Mouse (Mus musculus) kidney, embryonic 15.5 days (tissue): ENCODE measurements around the gene Rps10. TPM values are rescaled to one million over a fixed set of nuclear protein-coding genes. Genes with fewer than 3 reads are reported as not detected.

ENCODE experiments used
- ATAC-seq: fragments of 200-750 bp; cut with Nextera tagmentation; replicated peaks from 2 replicates; pipeline ENCODE4 v1.8.0; 2017; ENCODE audit warnings: moderate TSS enrichment; ENCODE audit not compliant: low FRiP score
- H3K27ac ChIP-seq: fragments of 300-500 bp; sonication (generic); 2 replicates; pipeline ENCODE4 v1.5.1; 2015; ENCODE audit warnings: mild to moderate bottlenecking, inconsistent platforms
- H3K27me3 ChIP-seq: fragments of 300-500 bp; sonication (generic); 2 replicates; pipeline ENCODE4 v1.6.1; 2015; ENCODE audit warnings: inconsistent platforms
- H3K36me3 ChIP-seq: fragments of 300-500 bp; sonication (generic); 2 replicates; pipeline ENCODE4 v1.6.1; 2015; ENCODE audit warnings: inconsistent platforms
- H3K4me1 ChIP-seq: fragments of 300-500 bp; sonication (generic); 2 replicates; pipeline ENCODE4 v1.6.1; 2015; ENCODE audit warnings: inconsistent platforms
- H3K4me2 ChIP-seq: fragments of 300-500 bp; sonication (generic); 2 replicates; pipeline ENCODE4 v1.6.1; 2015; ENCODE audit warnings: moderate library complexity, mild to moderate bottlenecking, inconsistent platforms
- H3K4me3 ChIP-seq: fragments of 300-500 bp; sonication (generic); replicated peaks from 2 replicates; pipeline ENCODE4 v1.5.1; 2015; ENCODE audit warnings: mild to moderate bottlenecking, inconsistent platforms
- H3K9ac ChIP-seq: fragments of 300-500 bp; sonication (generic); 2 replicates; pipeline ENCODE4 v1.6.1; 2015; ENCODE audit warnings: mild to moderate bottlenecking, inconsistent platforms
- H3K9me3 ChIP-seq: fragments of 300-500 bp; sonication (generic); replicated peaks from 2 replicates; pipeline ENCODE4 v1.6.1; 2016; ENCODE audit warnings: inconsistent platforms
- WGBS: fragments of 180-500 bp; shearing (Covaris S2); methylation state at CpG from one replicate; pipeline ENCODE4 v1.1.7; 2015; ENCODE audit warnings: mixed read lengths; 5-methylcytosine and 5-hydroxymethylcytosine counted together
- polyA plus RNA-seq: library from polyadenylated mRNA; unstranded; fragments of >200 nt; fragmentation: Nextera tagmentation; extraction: Ambion mirVana; gene quantifications from 2 replicates; pipeline ENCODE4 v1.2.1, GENCODE M21; 2015

The Rps10 gene
- polyA plus RNA-seq, 1 experiment from 2014 or later, result 973 TPM

GRCm38 (mm10) chr17:27656414-27656813, 19.9 kb upstream of the Rps10 start:
- H3K4me3 ChIP-seq, result 0 out of 2 replicates have a peak overlapping the region, but pooled peaks have one; percentile 51
- H3K4me2 ChIP-seq, result peak overlapping the region; percentile 90; the same call in 1 of the 2 replicates
- no peak overlapping the region for H3K27ac ChIP-seq
- peaks cover 19% of the 10 kb centered on the region for H3K4me1 ChIP-seq
- ATAC-seq, result no peak
- 11% methylated on average over 5 of the region's 5 CpGs for WGBS
- no peaks in the 10 kb centered on the region for H3K36me3 ChIP-seq
- H3K27me3 ChIP-seq, result peaks cover 46% of the 10 kb centered on the region
- H3K9me3 ChIP-seq, result no peaks in the 10 kb centered on the region
- no peak overlapping the region for H3K9ac ChIP-seq

GRCm38 (mm10) chr17:27656011-27656399, 19.5 kb upstream of the Rps10 start:
- 3% methylated on average over 14 of the region's 14 CpGs for WGBS
- Histone ChIP-seq H3K4me2 (peak overlapping the region; percentile 90), H3K4me1 (peaks cover 19% of the 10 kb centered on the region), H3K9ac (peak overlapping the region; percentile 35; the same call in 1 of the 2 replicates), H3K36me3 (no peaks in the 10 kb centered on the region), H3K9me3 (no peaks in the 10 kb centered on the region), H3K27ac (no peak overlapping the region), H3K4me3 (peak overlapping the region; percentile 51), H3K27me3 (peaks cover 46% of the 10 kb centered on the region)
- ATAC-seq, result no peak

- Histone ChIP-seq H3K9ac (peak within 1 kb of the TSS; percentile 35), H3K27me3 (peaks cover 51% of the 10 kb centered on the region)
- WGBS, result 1% methylated on average over 58 of the region's 65 CpGs
Measured at GRCm38 (mm10) chr17:27655089-27656010, 18.9 kb upstream of the Rps10 start, which contains the start of gene Pacsin1. TSS of gene Pacsin1 (plus strand) at chr17:27655509.

GRCm38 (mm10) chr17:27653253-27653959, 16.9 kb upstream of the Rps10 start:
- no peak overlapping the region for H3K4me2 ChIP-seq
- ATAC-seq, result no peak
- H3K27me3 ChIP-seq, result peaks cover 51% of the 10 kb centered on the region
- no peak overlapping the region for H3K4me3 ChIP-seq
- no peaks in the 10 kb centered on the region for H3K36me3 ChIP-seq
- 48% methylated on average over 10 of the region's 10 CpGs for WGBS
- no peak overlapping the region for H3K27ac ChIP-seq
- no peaks in the 10 kb centered on the region for H3K9me3 ChIP-seq
- no peak overlapping the region for H3K9ac ChIP-seq
- peaks cover 19% of the 10 kb centered on the region for H3K4me1 ChIP-seq

More at GRCm38 (mm10) chr17:27655089-27656010, 18.9 kb upstream of the Rps10 start, which contains the start of gene Pacsin1:
- peak within 1 kb of the TSS; percentile 51 for H3K4me3 ChIP-seq
- H3K9me3 ChIP-seq, result no peaks in the 10 kb centered on the region
- peak within 1 kb of the TSS; percentile 90 for H3K4me2 ChIP-seq
- H3K27ac ChIP-seq, result no peak within 1 kb of the TSS
- peaks cover 19% of the 10 kb centered on the region for H3K4me1 ChIP-seq
- no peaks in the 10 kb centered on the region for H3K36me3 ChIP-seq
- peak; percentile 67 for ATAC-seq

GRCm38 (mm10) chr17:27652046-27652790, 15.7 kb upstream of the Rps10 start:
- no peak overlapping the region for H3K27ac ChIP-seq
- H3K9me3 ChIP-seq, result no peaks in the 10 kb centered on the region
- no peaks in the 10 kb centered on the region for H3K36me3 ChIP-seq
- H3K4me2 ChIP-seq, result no peak overlapping the region
- peaks cover 19% of the 10 kb centered on the region for H3K4me1 ChIP-seq
- H3K27me3 ChIP-seq, result peaks cover 46% of the 10 kb centered on the region
- no peak overlapping the region for H3K4me3 ChIP-seq
- no peak overlapping the region for H3K9ac ChIP-seq
- WGBS, result 84% methylated on average over 23 of the region's 23 CpGs
- no peak for ATAC-seq

GRCm38 (mm10) chr17:27650586-27650985, 14.1 kb upstream of the Rps10 start:
- no peak overlapping the region for H3K4me3 ChIP-seq
- H3K27me3 ChIP-seq, result peaks cover 30% of the 10 kb centered on the region
- H3K4me2 ChIP-seq, result no peak overlapping the region
- no peaks in the 10 kb centered on the region for H3K36me3 ChIP-seq
- 67% methylated on average over 13 of the region's 13 CpGs for WGBS
- no peak overlapping the region for H3K9ac ChIP-seq
- no peak for ATAC-seq
- H3K4me1 ChIP-seq, result peaks cover 9% of the 10 kb centered on the region
- H3K9me3 ChIP-seq, result no peaks in the 10 kb centered on the region
- H3K27ac ChIP-seq, result no peak overlapping the region

GRCm38 (mm10) chr17:27650160-27650559, 13.7 kb upstream of the Rps10 start:
- H3K9ac ChIP-seq, result no peak overlapping the region
- H3K9me3 ChIP-seq, result no peaks in the 10 kb centered on the region
- H3K4me3 ChIP-seq, result no peak overlapping the region
- no peak overlapping the region for H3K4me2 ChIP-seq
- H3K27ac ChIP-seq, result no peak overlapping the region
- ATAC-seq, result no peak
- H3K4me1 ChIP-seq, result peaks cover 4% of the 10 kb centered on the region
- H3K36me3 ChIP-seq, result no peaks in the 10 kb centered on the region
- H3K27me3 ChIP-seq, result peaks cover 25% of the 10 kb centered on the region
- WGBS, result 10% methylated on average over 12 of the region's 12 CpGs

- Histone ChIP-seq H3K4me1 (peaks cover 11% of the 10 kb centered on the region), H3K9ac (no peak overlapping the region), H3K27ac (no peak overlapping the region), H3K36me3 (no peaks in the 10 kb centered on the region), H3K4me3 (no peak overlapping the region), H3K9me3 (no peaks in the 10 kb centered on the region), H3K4me2 (no peak overlapping the region), H3K27me3 (0 out of 2 replicates have a peak, but pooled peaks cover 3% of the 10 kb centered on the region)
- no peak for ATAC-seq
- WGBS, result 39% methylated on average over 7 of the region's 7 CpGs
Measured at GRCm38 (mm10) chr17:27645807-27646206, 9.3 kb upstream of the Rps10 start.

- no peak for ATAC-seq
- no peak overlapping the region for H3K4me2 ChIP-seq
- no peaks in the 10 kb centered on the region for H3K27me3 ChIP-seq
- H3K36me3 ChIP-seq, result no peaks in the 10 kb centered on the region
- H3K9ac ChIP-seq, result no peak overlapping the region
- H3K4me3 ChIP-seq, result no peak overlapping the region
- H3K4me1 ChIP-seq, result peaks cover 11% of the 10 kb centered on the region
- H3K9me3 ChIP-seq, result no peaks in the 10 kb centered on the region
- 51% methylated on average over 2 of the region's 2 CpGs for WGBS
- no peak overlapping the region for H3K27ac ChIP-seq
Measured at GRCm38 (mm10) chr17:27644572-27644971, 8.1 kb upstream of the Rps10 start.

GRCm38 (mm10) chr17:27643756-27644155, 7.3 kb upstream of the Rps10 start:
- Histone ChIP-seq H3K27ac (no peak overlapping the region), H3K4me3 (no peak overlapping the region), H3K9me3 (no peaks in the 10 kb centered on the region), H3K36me3 (no peaks in the 10 kb centered on the region), H3K27me3 (no peaks in the 10 kb centered on the region), H3K4me1 (peaks cover 11% of the 10 kb centered on the region), H3K9ac (no peak overlapping the region), H3K4me2 (no peak overlapping the region)
- 87% methylated on average over 9 of the region's 9 CpGs for WGBS
- ATAC-seq, result no peak

GRCm38 (mm10) chr17:27643101-27643500, 6.6 kb upstream of the Rps10 start:
- Histone ChIP-seq H3K9ac (no peak overlapping the region), H3K36me3 (no peaks in the 10 kb centered on the region), H3K27me3 (no peaks in the 10 kb centered on the region), H3K27ac (peak overlapping the region; percentile 37), H3K4me3 (no peak overlapping the region), H3K4me1 (peaks cover 11% of the 10 kb centered on the region), H3K9me3 (no peaks in the 10 kb centered on the region), H3K4me2 (peak overlapping the region; percentile 39)
- ATAC-seq, result no peak
- WGBS, result 22% methylated on average over 6 of the region's 6 CpGs
